Mouse (Mus musculus): Measurements from ENCODE around the gene Mon1a.

Mon1a gene

DNA sequence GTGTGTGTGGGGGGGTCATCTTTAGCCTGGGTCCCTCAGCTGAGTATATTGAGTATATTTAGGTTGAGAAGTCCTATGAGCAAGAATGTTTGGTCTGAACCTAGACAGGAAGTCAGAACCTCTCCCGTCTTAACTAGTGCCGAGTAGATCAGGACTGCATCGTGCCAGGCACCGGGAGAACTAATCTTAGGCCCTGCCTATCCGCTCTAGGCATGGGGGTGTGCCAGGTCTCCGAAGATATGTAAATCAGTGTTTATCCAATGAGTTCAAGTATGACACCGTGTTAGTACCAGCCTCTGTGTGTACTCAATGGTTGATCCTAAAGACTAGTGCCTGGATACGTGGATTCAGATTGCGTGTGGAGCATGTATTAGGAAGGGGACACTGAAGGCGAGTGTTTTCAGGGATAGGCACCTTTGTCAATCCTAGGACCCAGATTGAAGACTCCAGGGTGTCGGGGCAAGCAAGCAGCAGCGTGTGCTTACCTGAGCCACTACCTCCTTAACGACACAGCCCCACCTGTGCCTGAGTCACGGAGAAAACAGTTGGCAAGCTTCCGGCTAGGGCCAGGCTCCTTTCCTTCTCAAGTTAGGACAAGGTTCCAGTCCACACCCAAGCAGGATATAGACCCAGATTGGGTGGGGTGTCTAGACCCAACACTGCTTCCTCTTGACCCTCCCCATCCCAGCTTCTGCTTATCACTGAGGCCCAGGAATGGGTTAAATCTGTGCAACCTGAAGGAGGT lies 22.2 kb downstream of the Mon1a start:
- no peak for DNase-seq

DNA sequence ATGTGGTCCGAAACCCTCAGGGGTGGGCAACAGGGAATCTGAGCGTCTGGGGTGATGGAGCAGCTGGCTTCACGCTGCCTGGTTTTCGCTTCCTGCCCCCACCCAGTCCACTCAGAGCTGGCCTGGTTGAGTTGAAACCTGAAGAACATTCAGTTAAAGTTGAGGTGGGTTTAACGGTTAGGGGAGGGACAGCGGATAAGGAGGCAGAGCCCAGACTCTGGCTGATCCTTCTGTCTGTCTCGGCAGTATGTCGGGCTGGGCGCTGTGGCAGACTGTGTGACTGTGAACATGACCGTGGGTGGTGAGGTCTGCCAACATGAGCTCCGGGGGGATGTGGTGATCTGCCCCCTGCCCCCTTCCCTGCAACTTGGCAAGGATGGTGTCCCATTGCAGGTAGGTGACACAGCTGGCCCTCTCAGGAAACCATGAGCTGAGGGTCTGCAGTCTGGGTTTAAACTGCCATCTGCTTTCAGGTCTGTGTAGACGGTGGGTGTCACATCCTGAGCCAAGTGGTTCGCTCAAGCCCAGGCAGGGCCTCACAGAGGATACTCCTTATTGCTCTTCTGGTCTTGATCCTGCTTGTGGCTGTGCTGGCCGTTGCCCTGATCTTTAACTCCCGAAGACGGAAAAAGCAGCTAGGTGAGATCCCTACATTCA lies 26.9 kb downstream of the Mon1a start:
- DNase-seq, result no peak

DNA sequence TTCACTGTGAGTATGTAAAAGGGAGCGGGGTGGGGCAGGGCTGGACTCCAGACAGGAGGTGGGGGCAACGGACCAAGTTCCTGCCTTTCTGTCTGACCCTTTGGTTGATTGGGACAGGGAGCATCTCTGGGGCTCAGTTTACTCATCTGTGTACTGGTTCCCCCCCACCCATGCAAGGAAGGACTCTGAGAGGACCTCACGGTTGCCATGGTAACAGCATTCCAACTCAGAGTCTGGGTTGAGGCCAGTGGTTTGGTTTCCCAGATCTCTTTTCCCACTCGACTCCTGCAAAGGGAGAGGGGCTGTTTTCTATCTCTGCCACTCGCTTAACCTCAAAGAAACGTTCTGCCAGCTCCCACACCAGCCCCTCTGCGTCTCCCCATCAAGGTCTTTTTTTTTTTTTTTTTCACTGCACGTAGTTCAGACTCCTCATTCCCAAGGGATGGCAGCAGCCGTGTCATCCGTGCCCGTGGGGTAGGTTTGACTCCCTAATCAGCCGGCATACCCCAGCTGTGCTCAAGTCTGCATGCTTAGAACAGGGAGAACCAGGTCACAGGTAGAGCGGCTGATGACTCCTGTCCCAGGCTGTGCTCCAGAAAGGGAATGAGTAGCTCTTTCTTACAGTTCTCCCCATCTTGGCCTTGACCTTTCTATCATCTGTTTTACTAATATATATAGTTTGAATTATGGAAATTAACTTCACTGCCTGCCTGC lies 30.1 kb downstream of the Mon1a start:
- no peak for DNase-seq

DNA sequence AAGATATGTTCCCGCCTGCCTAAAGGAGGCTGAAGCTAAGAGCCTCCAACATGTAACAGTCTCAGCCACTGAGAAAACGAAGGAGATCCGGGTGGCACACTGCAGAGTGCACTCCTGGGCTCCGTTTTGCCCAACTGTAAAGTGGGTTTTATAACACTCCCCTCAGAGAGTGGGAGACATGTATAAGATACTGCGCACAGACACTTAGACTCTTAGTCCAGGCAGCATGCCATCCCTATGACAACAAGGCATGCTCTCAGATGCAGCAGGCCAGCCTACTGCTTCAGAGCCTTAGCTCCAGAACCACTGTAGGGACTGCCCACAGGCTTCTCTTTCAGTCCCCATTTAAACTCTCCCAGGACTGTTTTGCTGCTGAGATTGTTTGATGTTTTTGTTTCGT lies 30.9 kb downstream of the Mon1a start:
- DNase-seq, result no peak

DNA sequence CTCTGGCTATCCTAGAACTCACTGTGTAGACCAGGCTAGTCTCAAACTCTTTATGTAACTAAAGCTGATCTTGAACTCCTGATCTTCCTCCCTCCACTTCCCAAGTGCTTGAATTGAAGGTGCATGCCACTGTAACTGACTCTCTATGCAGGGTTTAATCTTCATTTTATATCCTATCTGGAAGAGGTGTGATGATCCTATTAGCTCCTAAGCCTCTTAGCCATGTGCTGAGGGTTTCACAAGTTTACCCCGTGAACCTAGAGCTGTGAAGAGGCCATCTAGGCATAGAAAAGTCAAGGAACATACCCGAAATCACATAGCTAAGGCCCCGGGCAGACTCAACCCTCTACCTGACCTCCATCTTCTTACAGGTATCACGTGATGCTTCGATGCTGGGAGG lies 31.5 kb downstream of the Mon1a start:
- no peak for DNase-seq

DNA sequence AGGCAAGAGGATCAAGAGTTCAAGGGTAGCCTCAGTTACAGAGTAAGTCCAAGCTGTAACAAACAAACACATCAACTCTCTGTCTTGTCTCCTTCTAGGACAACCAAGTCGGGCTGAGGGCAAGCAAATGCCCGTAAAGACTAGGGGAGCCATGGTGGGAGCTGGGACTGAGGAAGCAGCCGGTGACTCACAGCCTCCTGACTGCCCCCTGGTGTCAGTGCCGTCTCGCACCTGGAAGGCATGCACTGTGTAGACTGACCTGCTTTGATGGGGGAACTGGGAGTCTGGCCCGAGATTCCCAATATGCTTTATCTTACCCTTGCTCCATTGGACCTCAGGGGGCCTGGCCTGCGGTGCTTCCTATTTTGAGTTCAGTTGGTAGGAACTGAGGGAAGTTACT lies 35.1 kb downstream of the Mon1a start:
- peak; percentile 62 for DNase-seq

DNA sequence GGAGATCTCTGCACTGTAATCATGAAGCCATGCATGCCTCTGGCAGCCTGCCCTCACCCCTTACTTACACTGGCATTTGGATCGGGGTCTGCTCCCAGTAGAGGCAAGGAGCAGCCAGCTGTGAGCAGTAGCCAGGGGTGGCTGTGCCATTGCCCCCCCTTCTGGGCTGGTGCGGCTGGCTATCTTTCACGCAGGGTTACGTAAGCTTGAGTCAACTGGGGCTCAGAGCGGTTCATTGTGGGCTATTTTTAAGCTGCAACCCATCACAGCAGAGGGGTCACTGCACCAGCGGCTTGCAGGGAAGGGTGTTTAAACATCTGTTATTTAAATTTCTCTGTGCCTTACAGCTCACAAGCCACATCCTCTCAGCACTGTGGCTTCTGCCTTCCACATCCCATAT lies 36.0 kb downstream of the Mon1a start:
- peak; percentile 60 for DNase-seq

DNA sequence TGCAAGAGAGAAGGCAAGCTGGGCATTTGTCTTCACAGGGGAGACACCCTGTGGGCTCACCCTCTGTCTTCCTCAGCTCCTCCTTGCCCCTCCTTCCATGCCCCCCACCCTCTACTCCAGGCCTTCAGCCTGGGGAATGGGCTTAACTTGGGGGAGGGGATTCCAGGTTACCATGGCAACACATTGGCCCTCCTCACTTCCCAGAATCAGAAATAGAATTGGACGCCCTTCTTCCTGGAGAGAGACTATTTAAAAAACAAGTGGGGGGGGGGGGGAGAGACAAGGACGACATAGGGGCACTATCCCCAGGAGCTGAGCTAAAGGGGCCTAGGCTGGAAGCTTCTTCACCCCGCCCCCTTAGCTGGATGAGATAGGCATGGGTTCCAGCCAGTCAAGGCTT lies 37.3 kb downstream of the Mon1a start:
- no peak for DNase-seq

DNA sequence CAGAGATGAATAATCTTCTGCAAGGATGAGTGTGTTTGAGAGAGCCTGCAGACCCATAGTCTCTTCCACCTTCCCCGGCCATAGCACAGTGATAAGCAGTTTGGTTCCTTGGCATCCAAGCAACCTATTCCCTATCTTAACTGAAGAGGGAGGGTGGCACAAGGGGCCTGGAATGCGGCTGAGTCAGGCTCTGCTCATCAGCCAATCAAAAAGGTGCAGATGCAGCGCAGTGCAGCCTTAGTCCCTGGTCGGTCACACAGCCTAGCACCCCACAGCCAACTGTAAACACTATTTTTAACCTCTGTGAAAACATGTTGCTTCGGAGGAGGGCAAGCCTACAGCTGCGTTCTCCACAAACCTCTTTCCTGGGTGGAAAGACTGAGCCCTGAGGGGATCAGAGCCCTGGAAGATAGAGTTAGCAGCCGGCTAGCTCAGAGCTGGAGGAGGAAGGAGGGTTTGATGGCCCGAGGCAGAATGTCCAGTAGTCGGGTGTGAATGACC lies 39.0 kb downstream of the Mon1a start:
- DNase-seq, result no peak

DNA sequence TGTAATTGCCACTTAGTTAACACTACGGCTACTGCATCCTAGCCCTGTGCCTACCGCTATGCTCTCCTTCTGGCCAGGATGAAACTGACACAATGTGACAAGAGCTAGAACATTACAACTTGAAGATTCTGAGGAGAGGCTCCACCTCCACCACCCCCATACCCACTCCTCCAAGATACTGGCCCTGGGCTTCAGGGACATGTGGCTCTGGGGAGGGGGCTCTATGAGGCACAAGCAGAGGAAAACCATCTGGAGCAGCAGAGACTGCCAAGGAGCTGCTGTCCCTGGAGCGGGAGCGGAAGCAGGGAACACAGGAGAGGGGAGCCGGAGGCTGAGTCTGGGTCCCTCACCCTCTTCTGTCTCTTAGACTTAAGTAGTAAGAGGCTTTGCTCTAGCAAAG lies 39.8 kb downstream of the Mon1a start:
- DNase-seq, result no peak

DNA sequence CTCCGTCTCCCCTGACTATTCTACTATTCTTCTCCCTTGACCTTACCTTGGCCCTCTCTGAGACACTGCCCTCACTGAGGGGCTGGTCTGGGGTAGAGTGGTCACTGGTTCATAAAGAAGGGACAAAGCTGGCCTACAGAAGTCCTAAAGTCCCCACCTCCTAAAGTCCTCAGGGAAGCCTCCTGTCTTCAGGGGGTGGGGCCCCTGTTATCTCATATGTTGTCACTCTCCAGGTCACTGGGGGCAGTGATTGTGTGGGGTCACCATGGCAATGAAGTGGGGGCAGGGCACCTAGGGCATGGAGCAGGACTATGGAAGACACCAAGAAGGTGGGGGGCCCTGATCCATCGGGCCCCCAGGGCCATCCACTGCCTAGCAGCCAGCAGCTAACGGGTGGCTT lies 40.2 kb downstream of the Mon1a start, which contains the start of gene Actl11:
Actl11 (plus strand) TSS at position 301 of the 400 bp plus-strand sequence.
- no peak for DNase-seq

DNA sequence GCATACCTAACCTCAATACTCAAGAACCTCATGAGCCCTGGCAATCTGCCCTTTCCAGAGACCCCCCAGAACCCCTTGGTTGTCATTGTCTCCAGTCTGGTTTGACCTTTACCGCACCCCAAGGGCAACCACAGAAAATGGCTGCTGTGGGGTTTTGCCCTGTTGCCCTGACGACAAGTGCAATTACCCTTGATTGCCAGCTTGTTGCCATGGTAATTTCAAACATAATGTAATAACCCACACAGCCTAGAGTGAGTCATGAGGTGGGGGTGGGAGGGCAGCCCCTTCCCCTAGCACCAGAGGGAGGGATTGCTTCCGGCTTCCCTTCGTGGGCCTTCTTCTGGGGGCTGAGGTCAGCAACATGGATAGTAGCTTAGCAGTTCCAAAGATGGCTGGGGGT lies 44.3 kb downstream of the Mon1a start:
- no peak for DNase-seq

DNA sequence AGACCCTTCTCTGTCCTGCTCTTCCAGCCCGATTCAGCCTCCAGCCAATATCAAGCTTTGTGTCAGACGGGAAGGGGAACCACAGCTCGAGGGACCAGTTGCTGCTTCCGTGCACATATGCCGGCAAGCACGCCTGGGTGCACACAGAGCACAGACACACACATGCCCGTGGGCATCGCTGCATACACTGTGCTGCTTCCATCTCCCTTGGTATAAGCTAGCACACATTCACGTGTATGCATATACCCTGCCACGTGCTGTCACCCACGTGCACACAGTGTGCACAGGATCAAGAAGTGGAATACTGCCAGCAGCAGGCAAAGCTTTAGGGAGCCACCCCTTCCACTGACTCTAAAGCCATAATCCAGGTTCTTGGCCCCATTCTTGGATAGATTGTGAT lies 46.2 kb downstream of the Mon1a start:
- no peak for DNase-seq

DNA sequence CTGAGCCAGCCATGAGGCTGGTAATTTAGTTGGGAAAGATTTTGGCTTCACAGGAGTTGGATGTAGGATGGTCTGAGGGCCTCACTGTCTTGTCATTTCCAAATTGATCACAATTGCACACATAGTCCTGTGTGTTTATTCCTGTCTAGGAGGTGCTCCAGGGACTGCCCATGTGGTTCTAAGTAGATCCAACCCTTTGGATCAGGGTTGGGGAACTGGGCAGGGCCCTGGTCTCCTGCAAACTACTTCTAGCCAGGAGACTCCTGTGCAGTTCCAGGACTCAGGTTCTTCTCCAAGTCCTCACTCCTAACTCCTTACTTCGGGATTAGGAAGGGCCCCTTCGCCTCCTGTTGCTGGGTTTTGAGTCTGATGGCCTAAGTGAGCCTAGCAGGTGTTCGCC lies 47.4 kb downstream of the Mon1a start, which contains the start of gene Camkv:
Camkv (plus strand) TSS at position 301 of the 400 bp plus-strand sequence.
- DNase-seq, result no peak

DNA sequence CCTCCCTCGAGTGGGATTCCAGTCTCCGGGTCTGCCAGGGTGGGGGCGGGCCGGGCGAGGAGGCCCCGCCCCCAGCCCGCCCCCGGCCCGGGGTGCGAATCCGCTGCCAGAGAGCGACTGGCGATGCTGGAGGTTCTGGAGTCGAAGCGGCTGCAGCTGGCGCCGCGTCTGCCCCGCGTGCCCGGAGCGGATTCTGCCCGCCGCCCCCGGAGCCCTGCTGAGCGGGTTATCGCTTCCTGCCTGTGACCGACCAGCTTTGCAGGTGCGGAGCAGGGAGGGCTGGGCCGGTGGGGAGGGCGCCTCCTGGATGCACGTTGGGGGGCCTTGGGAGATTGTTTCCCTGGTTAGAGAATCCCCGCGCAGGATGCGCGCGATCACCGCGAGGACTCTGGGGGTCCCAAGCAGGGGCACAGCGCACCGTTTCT lies 47.9 kb downstream of the Mon1a start:
- DNase-seq, result no peak

DNA sequence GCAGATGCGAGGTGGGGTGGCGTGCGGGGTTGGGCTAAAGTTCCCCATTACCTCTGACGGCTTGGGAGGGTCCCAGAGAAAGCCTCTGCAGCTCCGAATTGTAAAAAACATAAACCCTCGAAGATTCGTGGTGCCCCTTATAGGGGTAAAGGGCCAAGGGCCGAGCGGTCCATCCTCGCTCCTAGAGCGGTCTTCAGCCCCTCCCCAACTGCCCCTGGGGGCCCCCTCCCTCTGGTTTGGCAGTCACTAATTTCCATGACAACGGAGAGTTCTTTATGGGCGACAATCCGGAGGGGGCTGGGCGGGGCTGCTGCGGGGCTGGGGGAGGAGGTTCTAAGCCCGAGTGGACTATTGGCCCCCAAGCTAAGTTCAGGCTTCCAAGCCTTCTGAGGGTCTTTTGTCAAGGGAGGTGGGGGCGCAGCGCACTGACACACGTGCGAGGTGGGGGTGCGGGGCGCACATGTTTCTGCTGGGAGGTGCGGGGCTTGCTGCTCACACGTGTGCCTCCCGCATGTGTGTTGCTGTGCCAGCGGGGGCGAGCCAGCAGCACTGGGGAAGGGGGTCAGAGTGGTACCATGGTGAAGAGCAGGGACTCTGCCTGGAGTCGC lies 48.4 kb downstream of the Mon1a start:
- DNase-seq, result no peak

DNA sequence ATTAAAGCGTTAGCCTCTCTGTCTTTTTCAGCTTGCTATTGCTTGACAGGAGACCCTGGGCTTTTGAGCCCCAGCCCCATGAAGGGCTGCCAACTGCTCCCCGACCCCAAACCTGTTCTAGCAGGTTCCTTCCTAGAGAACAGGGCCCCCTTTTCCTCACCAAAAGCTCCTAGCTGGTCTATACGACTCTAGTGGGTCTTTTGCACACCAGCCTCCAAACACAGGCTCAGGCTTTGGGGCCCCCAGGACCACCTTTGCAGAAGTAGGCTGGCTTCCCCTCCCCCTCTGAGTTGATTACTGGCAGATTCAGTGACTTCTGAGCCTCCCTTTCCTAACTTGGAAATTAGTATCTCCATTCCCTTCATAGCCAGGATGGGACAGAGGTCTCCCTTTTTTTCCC lies 48.9 kb downstream of the Mon1a start:
- no peak for DNase-seq

DNA sequence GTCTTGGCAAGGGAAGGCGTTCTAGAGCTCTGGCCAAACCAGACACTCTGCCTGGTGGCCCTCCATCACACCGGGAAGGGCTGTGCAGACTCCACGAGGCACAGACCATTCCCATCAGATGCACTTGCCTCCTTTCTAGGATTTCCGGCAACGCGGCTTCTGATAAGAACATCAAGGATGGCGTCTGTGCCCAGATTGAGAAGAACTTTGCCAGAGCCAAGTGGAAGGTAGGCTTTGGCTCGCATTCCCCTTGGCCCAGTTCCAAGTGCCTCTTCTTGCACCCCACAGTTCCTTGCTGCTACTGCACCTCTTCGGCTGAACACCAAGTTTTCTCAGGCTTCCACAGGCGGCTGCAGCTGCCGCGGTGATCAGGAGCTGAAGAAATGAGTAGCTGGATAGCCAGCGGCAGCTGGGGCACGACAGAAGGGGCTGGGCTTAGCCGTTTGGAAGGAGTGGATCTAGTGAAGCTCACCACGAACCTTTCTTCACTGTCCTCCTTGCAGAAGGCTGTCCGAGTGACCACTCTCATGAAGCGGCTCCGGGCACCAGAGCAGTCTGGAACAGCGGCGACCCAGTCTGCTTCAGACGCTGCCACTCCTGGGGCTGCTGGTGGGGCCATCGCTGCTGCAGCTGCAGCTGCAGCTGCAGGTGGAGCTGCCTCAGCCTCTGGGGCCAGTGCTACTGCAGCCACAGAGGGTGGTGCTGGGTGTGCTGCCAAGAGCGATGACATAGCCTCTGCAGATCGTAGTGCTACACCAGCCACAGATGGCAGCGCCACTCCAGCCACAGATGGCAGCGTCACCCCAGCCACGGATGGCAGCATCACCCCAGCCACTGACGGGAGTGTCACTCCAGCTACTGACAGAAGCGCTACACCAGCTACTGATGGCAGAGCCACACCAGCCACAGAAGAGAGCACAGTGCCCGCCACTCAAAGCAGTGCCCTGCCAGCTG lies 59.6 kb downstream of the Mon1a start:
- no peak for DNase-seq

DNA sequence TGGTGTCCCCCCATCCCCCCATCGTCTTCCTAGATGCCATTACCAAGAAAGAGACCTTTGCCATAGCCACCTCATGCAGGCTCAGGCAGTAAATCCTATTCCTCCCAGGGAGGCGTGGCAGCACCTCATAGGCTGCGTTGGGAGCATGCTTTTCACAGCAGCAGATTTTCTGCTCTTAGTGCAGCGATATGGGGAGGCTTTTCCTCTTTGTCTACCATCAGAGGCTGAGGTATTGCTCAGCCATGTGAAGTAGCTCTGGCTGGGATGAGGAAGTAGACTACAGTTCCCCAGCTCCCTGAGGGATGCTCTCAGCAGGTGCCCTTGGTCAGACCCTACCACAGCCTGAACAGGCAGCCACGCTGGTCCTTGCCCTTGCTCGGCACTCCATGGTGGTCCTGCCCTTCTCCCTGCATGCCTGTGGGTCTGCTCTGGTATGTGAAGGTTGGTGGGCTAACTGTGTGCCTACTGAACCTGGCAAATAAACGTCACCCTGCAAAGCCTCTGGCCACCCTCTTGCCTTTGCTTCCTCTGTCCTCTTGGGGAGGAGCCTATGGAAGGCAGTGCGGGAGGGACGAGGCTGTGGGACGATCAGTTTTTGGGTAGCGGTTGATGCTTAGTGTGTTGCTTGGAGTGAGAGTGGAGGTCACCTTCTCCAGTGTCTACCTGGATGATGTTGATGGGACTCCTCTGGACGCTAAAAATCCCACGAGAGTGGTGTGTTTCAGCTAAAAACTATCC lies 61.4 kb downstream of the Mon1a start:
- DNase-seq, result no peak

DNA sequence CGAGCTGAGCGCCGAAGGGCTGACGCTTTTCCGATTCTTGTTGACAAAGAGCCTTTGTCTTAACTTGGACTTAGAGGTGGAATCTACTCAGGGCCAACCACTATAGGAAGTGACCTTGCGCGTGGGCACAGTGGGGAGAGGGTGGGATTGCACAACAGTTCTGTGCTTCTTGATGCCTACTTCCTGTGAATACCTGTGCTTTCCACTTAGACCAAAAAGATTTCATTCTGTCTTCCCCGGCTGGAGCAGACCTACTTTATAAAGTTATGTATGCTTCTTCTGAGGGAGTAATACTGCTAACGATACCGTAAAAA lies 61.9 kb downstream of the Mon1a start, which contains the start of gene Traip:
Traip (plus strand) TSS at position 215 of the 314 bp plus-strand sequence.
- DNase-seq, result no peak

Data from lung, postnatal 10 days (tissue).